ENCODE assay signal across 14 mouse cellular contexts in the genomic region with DNA sequence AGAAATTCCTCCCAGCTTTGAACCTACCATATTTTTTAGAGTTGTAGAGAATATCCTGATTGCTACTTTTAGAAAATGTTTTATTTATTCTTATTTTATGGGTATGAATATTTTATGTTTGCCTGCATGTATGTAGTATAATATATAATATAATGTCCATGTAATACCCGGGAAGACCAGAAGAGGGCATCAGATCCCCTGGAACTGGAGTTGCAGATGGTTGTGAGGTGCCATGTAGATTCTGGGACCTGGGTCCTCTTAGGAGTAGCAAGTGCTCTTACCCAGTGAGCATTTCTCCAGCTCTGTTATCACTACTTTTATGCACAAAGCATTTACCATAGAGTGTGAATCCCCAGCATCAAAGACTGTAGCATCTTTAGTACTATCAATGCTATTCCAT. TPM values are rescaled to one million over a fixed set of nuclear protein-coding genes. Genes with fewer than 3 reads are reported as not detected.
DNase-seq lines count a peak whose midpoint lies in the region; ATAC-seq and TF ChIP-seq lines count a peak whose summit lies in the region.
"Had no signal": no experiment of that assay in that cellular context is flagged by ENCODE, and none has a peak within 500 bp of the region (broad histone marks: within the 10 kb centered on the region; RNA-seq: fewer than 3 reads in every experiment).

No protein-coding gene starts in this region.

- no peak overlapping the region for H3K27ac ChIP-seq in CH12.LX (ENCODE audit: insufficient read depth, low read depth)
- H3K27ac ChIP-seq in cortical plate, adult 2 months (ENCODE audit: insufficient read depth, low read length): no peak overlapping the region
- H3K27ac ChIP-seq: embryonic facial prominence, embryonic 15.5 days; liver, embryonic 15.5 days had no signal

- peak; percentile 47 for DNase-seq in kidney, adult 9 months
- DNase-seq in kidney, adult 18-20 months: no peak
- DNase-seq in 416B (ENCODE audit: low read depth) (peak; percentile 63), CH12.LX (ENCODE audit: extremely low read depth) (no peak)
- no peak for DNase-seq in Muller cell, postnatal 12 days (ENCODE audit: inconsistent ontology term)
- DNase-seq: right cerebral cortex, postnatal 25 days had no signal

- TF ChIP-seq CTCF in CH12.LX (conservative IDR thresholded peaks at IDR 0.05 in 1 of 2, IDR thresholded peaks at IDR 0.05 in 1 of 2; ENCODE audit: low read depth in 2 of 2, low read length in 2 of 2): peak; percentile 52 to 66
- peak; percentile 23; the same call in 1 of the 2 replicates for TF ChIP-seq CTCF in cortical plate, adult 2 months (IDR thresholded peaks at IDR 0.05; ENCODE audit: extremely low read depth, insufficient read depth, low read length)

- no peaks in the 10 kb centered on the region for H3K79me2 ChIP-seq in CH12.LX (replicated peaks; ENCODE audit: control insufficient read depth, extremely low read depth, insufficient read depth, poor library complexity, severe bottlenecking)

- no peak for TF ChIP-seq EP300 in CH12.LX (IDR thresholded peaks at IDR 0.05; ENCODE audit: low read length)

- ATAC-seq in megakaryocyte, adult 5-6 weeks (ENCODE audit: poor library complexity, severe bottlenecking): no peak

- H3K9me3 ChIP-seq in CH12.LX (replicated peaks; ENCODE audit: low read length): no peaks in the 10 kb centered on the region
- H3K9me3 ChIP-seq: embryonic facial prominence, embryonic 15.5 days; liver, embryonic 15.5 days had no signal

- dilution Hi-C loops in CH12.LX (cut with MboI; ENCODE audit: extremely low pct_ligation_motif_present, extremely low pct_unique_long_range_greater_than_20kb, low sequenced_read_pairs): no loop called here

- H3K4me2 ChIP-seq in CH12.LX (ENCODE audit: insufficient read depth, low read depth, poor library complexity, severe bottlenecking): no peak overlapping the region
- H3K4me2 ChIP-seq: embryonic facial prominence, embryonic 15.5 days; liver, embryonic 15.5 days had no signal

- H3K4me3 ChIP-seq in CH12.LX (replicated peaks in 1 of 3; ENCODE audit: low read depth in 2 of 3, low read length in 2 of 3, poor library complexity in 1 of 3): no peak overlapping the region
- H3K4me3 ChIP-seq in cortical plate, adult 2 months (ENCODE audit: insufficient read depth, low read length): no peak overlapping the region
- H3K4me3 ChIP-seq: embryonic facial prominence, embryonic 15.5 days; liver, embryonic 15.5 days; myocyte had no signal

- no peaks in the 10 kb centered on the region for H3K36me3 ChIP-seq in CH12.LX (replicated peaks in 1 of 2; ENCODE audit: control insufficient read depth in 1 of 2, insufficient read depth in 1 of 2, low read length in 1 of 2)
- H3K36me3 ChIP-seq: embryonic facial prominence, embryonic 15.5 days; liver, embryonic 15.5 days had no signal

- no peak overlapping the region for H3K9ac ChIP-seq in CH12.LX (ENCODE audit: insufficient read depth, low read depth)
- H3K9ac ChIP-seq: embryonic facial prominence, embryonic 15.5 days; liver, embryonic 15.5 days had no signal

- peak; percentile 45 for TF ChIP-seq RAD21 in CH12.LX (IDR thresholded peaks at IDR 0.05; ENCODE audit: low read depth, low read length)

- H3K4me1 ChIP-seq in CH12.LX (ENCODE audit: control insufficient read depth in 1 of 2, insufficient read depth in 2 of 2): no peaks in the 10 kb centered on the region
- H3K4me1 ChIP-seq in cortical plate, adult 2 months (ENCODE audit: control insufficient read depth, insufficient read depth, low read length): no peaks in the 10 kb centered on the region
- H3K4me1 ChIP-seq: embryonic facial prominence, embryonic 15.5 days had no signal

- in situ Hi-C loops in CH12.LX (cut with MboI; ENCODE audit: low pct_ligation_motif_present, low pct_unique_long_range_greater_than_20kb, low sequenced_read_pairs): loop anchor here (25.0 kb wide), 1 partner anchor 201 kb away; no protein-coding TSS in a partner anchor

- H3K27me3 ChIP-seq in CH12.LX (replicated peaks): peaks cover 17% of the 10 kb centered on the region

- TF ChIP-seq POLR2A in CH12.LX (IDR thresholded peaks at IDR 0.05; ENCODE audit: low read depth, low read length): no peak
- no peak for TF ChIP-seq POLR2A in cortical plate, adult 2 months (IDR thresholded peaks at IDR 0.05; ENCODE audit: extremely low read depth, insufficient read depth, low read length)

TF ChIP-seq in CH12.LX, 34 proteins besides CTCF, POLR2A, EP300 and RAD21:
- TF ChIP-seq USF2 (conservative IDR thresholded peaks at IDR 0.05; ENCODE audit: low read depth, low read length) (no peak), SMC3 (IDR thresholded peaks at IDR 0.05; ENCODE audit: low read depth, low read length) (peak; percentile 50)

RNA-seq across cellular contexts. Expression of a gene that starts 17.5 kb away (rescaled TPM):
- 334 and 386 TPM in 2 replicates for total RNA-seq in CH12.LX (2012; rRNA removed)
- total RNA-seq in CH12.LX (2014; rRNA removed): 415 and 457 TPM in 2 replicates
- polyA plus RNA-seq in CH12.LX (2012; ENCODE audit: insufficient read length, low read depth): 375 and 389 TPM in 2 replicates
- 236 and 242 TPM in 2 replicates for polyA plus RNA-seq in cortical plate, adult 2 months (2012; rRNA removed)
- total RNA-seq in megakaryocyte, adult 5-6 weeks (2015): 193 and 197 TPM in 2 replicates
- total RNA-seq in megakaryocyte, adult 5-6 weeks (2017): 237 and 268 TPM in 2 replicates

RNA-seq across cellular contexts. Expression of a gene that starts 52.9 kb away (rescaled TPM):
- total RNA-seq in CH12.LX (2012; rRNA removed): 0.04 TPM in 1 of 2 replicates, not detected in the other
- total RNA-seq in CH12.LX (2014; rRNA removed): not detected in 2 replicates
- polyA plus RNA-seq in CH12.LX (2012; ENCODE audit: insufficient read length, low read depth): not detected in 2 replicates
- polyA plus RNA-seq in cortical plate, adult 2 months (2012; rRNA removed): 0.06 and 0.08 TPM in 2 replicates
- total RNA-seq in megakaryocyte, adult 5-6 weeks (2015): not detected in 2 replicates
- not detected in 2 replicates for total RNA-seq in megakaryocyte, adult 5-6 weeks (2017)
- total RNA-seq: gastrocnemius, adult 18-20 months; heart, postnatal 25 days; layer of hippocampus, adult 18-20 months had no signal

Comparison
In these comparisons a context has a peak if more than half of its experiments do, and no peak if none do; other contexts are left out.
1. DNase-seq: peak in kidney, adult 9 months (single experiment) and 416B (single experiment); none in kidney, adult 18-20 months (single experiment), CH12.LX (single experiment) and Muller cell, postnatal 12 days (single experiment).